Mouse (Mus musculus): ENCODE measurements around the gene Capn15.

- TF ChIP-seq CTCF (IDR thresholded peaks at IDR 0.05; ENCODE audit: low read depth) (no peak), EP300 (IDR thresholded peaks at IDR 0.05; ENCODE audit: low read depth) (no peak)
These were observed 42.7 kb upstream of the Capn15 start for GRCm38 (mm10) chr17:26028261-26028660.
